Mouse (Mus musculus) neural tube, embryonic 12.5 days (tissue): Measurements from ENCODE around the gene Arntl2. TPM values are rescaled to one million over a fixed set of nuclear protein-coding genes. Genes with fewer than 3 reads are reported as not detected.

ENCODE experiments used
- polyA plus RNA-seq: library from polyadenylated mRNA; unstranded; fragments of >200 nt; fragmentation: Nextera tagmentation; extraction: Ambion mirVana; gene quantifications from 2 replicates; pipeline ENCODE4 v1.2.1, GENCODE M21; 2016

Arntl2 gene
- polyA plus RNA-seq, 1 experiment from 2014 or later = 2.5 TPM

Other genes with a start within 250 kb of the Arntl2 start
- gene Fgfr1op2, start 218.9 kb upstream of the Arntl2 start, polyA plus RNA-seq = 64.4 and 68.9 TPM in 2 replicates
- 76.6 and 76.9 TPM in 2 replicates for gene Ints13, start 218.2 kb upstream of the Arntl2 start, polyA plus RNA-seq
- 110 and 122 TPM in 2 replicates for gene Med21, start 153.5 kb upstream of the Arntl2 start, polyA plus RNA-seq
- 25.6 and 27.7 TPM in 2 replicates for gene Tm7sf3, start 153.2 kb upstream of the Arntl2 start, polyA plus RNA-seq
- gene Stk38l, start 71.1 kb upstream of the Arntl2 start, polyA plus RNA-seq = 17.2 and 17.8 TPM in 2 replicates
- not detected in 2 replicates for gene Smco2, start 54.0 kb downstream of the Arntl2 start, polyA plus RNA-seq
- 21.1 and 22.5 TPM in 2 replicates for gene Ppfibp1, start 92.4 kb downstream of the Arntl2 start, polyA plus RNA-seq
- 0.13 TPM in 1 of 2 replicates, not detected in the other for gene 1700034J05Rik, start 158.4 kb downstream of the Arntl2 start, polyA plus RNA-seq
- 0.74 and 0.75 TPM in 2 replicates for gene Rep15, start 236.5 kb downstream of the Arntl2 start, polyA plus RNA-seq
- gene Mrps35, start 246.7 kb downstream of the Arntl2 start, polyA plus RNA-seq = 70.5 and 71.4 TPM in 2 replicates